Mouse (Mus musculus): ENCODE measurements around the gene Pigv. TPM values are rescaled to one million over a fixed set of nuclear protein-coding genes. Genes with fewer than 3 reads are reported as not detected.

The Pigv gene
- polyA plus RNA-seq, 1 experiment from 2014 or later: 17.6 TPM

DNA sequence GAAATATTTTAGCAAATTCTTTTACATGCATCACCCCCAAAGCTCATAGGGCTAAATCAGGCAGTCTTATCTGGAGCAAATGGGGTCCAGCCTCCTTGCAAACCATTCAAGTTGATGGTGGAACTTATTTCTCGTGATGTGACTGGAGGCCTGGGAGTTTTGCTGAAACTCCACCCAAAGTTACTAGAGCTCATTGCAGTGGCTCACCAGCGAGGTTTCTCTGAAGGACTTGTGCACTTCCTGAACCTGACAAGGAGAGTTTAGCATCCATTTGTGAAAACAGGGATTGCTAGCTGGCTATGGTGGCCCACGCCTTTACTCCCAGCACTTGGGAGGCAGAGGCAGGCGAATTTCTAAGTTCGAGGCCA, 38.4 kb downstream of the Pigv start:
- H3K27ac ChIP-seq (replicated peaks): no peak overlapping the region
- H3K4me1 ChIP-seq: peaks cover 25% of the 10 kb centered on the region
- H3K27me3 ChIP-seq: no peaks in the 10 kb centered on the region
- 74% methylated on average over 5 of the region's 5 CpGs for WGBS
- ATAC-seq (ENCODE audit: insufficient number of reproducible peaks, low FRiP score, low TSS enrichment, low read depth): no peak
- no peak overlapping the region for H3K4me2 ChIP-seq (replicated peaks)
- H3K4me3 ChIP-seq (replicated peaks): no peak overlapping the region
- no peak overlapping the region for H3K9ac ChIP-seq
- no peaks in the 10 kb centered on the region for H3K9me3 ChIP-seq (replicated peaks)
- no peaks in the 10 kb centered on the region for H3K36me3 ChIP-seq

- no peaks in the 10 kb centered on the region for H3K36me3 ChIP-seq
- H3K27me3 ChIP-seq: no peaks in the 10 kb centered on the region
- H3K4me2 ChIP-seq (replicated peaks): peak overlapping the region; percentile 75
- H3K4me1 ChIP-seq: peaks cover 25% of the 10 kb centered on the region
- no peaks in the 10 kb centered on the region for H3K9me3 ChIP-seq (replicated peaks)
- peak; percentile 86 for ATAC-seq (ENCODE audit: insufficient number of reproducible peaks, low FRiP score, low TSS enrichment, low read depth)
- H3K9ac ChIP-seq: peak overlapping the region; percentile 96
- H3K4me3 ChIP-seq (replicated peaks): peak overlapping the region; percentile 77
- H3K27ac ChIP-seq (replicated peaks): peak overlapping the region; percentile 76
- 7% methylated on average over 42 of the region's 47 CpGs for WGBS
Observed at GRCm38 (mm10) chr4:133633332-133634042, 39.0 kb downstream of the Pigv start.

DNA sequence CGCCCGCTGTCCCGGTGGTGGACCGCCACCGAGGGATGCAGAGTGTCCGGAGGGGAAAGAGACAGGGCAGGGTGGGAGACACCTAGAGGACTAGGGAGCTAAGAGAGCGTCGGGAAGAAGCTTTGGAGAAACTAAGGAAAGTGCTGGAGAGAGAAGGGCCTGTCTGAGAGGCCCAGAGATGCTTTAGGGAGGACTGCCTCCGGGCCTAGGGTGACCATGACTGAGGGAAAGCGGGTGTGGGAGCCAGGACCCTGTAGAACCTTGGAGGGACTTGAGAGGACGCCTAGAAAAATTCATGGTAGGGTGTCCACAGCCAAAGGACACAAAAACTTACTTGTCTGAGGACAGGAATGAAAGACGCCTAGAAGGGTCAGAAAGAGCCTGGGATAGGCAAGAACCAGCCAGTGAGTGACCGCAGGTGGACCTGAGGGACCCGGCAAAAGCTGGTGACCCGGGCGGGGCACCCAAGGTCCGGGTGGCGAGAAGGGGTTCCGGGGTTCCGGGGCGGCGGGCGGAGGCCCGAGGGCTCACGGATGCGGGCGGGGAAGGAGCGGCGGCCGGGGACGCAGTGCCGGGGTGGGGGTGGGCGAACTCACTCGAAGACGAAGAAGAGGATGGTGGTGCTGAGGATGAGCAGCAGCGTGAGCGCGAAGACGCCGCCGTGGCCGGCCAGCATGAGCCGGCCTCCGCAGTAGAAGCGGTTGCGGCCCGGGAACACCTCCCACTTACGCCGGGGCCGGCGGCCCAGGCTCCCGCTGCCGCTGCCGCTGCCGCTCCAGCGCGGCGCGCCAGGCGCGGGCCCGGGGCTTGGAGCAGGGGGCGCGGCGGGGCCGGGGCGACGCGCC, 39.7 kb downstream of the Pigv start:
- Histone ChIP-seq H3K27me3 (no peaks in the 10 kb centered on the region), H3K4me1 (peaks cover 25% of the 10 kb centered on the region), H3K27ac (replicated peaks) (peak overlapping the region; percentile 76), H3K4me2 (replicated peaks) (peak overlapping the region; percentile 75), H3K4me3 (replicated peaks) (peak overlapping the region; percentile 77), H3K9me3 (replicated peaks) (no peaks in the 10 kb centered on the region), H3K36me3 (no peaks in the 10 kb centered on the region), H3K9ac (peak overlapping the region; percentile 96)
- ATAC-seq (ENCODE audit: insufficient number of reproducible peaks, low FRiP score, low TSS enrichment, low read depth): peak; percentile 56
- WGBS: 3% methylated on average over 34 of the region's 69 CpGs

GRCm38 (mm10) chr4:133631769-133632411, 40.6 kb downstream of the Pigv start:
- Histone ChIP-seq H3K9ac (peak overlapping the region; percentile 96), H3K36me3 (peaks cover 2% of the 10 kb centered on the region; the same call in 1 of the 2 replicates), H3K9me3 (replicated peaks) (no peaks in the 10 kb centered on the region), H3K27me3 (no peaks in the 10 kb centered on the region), H3K4me1 (peaks cover 25% of the 10 kb centered on the region), H3K4me3 (replicated peaks) (peak overlapping the region; percentile 77), H3K4me2 (replicated peaks) (peak overlapping the region; percentile 75), H3K27ac (replicated peaks) (peak overlapping the region; percentile 76; the same call in 1 of the 2 replicates)
- no peak for ATAC-seq (ENCODE audit: insufficient number of reproducible peaks, low FRiP score, low TSS enrichment, low read depth)
- WGBS: 32% methylated on average over 9 of the region's 9 CpGs

DNA sequence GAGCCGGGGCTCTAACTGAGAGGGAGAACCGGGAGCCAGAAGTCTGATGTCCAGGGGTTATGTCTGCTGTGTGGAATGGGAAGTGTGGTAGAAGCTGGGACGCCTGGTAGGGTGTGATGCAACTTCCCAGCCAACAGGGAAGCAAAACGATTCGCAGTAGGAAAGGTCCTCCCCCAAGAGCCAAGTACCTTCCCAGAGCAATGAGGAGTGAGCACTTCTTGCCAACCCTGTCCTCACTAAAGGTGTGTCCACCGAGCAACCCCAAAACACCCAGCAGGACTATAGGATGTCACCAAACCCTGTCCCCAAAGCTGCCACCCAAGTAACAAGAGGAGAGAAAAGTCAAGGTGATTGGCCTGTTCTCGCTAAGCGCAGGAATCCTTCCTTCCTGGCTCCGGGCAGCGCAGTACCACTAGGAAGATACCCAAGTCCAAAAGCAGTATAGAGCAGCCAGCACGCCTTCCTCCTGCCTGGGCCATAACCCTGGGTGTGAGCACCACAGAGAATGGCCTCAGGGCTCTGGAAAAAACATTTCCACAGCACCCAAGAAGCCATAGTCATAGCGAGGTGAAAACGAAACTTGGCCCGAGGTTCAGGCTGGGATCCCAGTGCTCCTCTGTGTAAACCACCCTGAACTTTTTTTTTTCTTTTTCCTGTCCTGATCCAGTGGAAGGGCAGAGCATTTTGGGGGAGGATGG, 41.2 kb downstream of the Pigv start:
- Histone ChIP-seq H3K9me3 (replicated peaks) (no peaks in the 10 kb centered on the region), H3K9ac (no peak overlapping the region), H3K27me3 (no peaks in the 10 kb centered on the region), H3K36me3 (peaks cover 9% of the 10 kb centered on the region), H3K27ac (replicated peaks) (no peak overlapping the region), H3K4me2 (replicated peaks) (peak overlapping the region; percentile 75), H3K4me3 (replicated peaks) (peak overlapping the region; percentile 77), H3K4me1 (peaks cover 25% of the 10 kb centered on the region)
- no peak for ATAC-seq (ENCODE audit: insufficient number of reproducible peaks, low FRiP score, low TSS enrichment, low read depth)
- 75% methylated on average over 14 of the region's 14 CpGs for WGBS

DNA sequence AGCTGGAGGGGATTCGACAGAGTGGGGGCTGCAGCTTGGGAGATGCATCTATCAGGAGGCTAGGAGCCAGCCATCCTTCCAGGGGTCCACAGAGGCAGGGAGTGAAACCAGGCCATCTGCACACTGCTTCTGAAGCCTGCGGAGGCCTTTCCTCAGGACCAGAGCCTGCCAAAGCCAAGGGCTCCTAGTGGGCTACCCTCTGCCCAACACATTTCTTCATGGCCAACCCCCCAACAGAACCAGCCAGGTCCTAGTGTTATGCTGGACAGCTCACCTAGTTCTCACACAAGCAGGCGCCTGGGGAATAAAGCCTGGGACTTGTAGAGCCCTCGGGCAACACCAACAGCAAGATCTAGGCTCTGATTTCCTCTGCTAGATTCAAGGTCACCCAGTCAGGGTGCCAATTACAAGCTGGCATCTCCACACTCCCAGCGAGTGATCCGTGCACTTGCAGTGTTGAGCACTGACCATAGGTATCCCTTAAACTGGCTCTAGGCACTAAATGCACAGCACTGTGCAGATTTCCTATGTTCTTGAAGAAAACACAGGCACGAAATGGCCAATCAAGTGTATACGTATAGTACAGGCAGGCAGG, 42.0 kb downstream of the Pigv start:
- H3K9me3 ChIP-seq (replicated peaks): no peaks in the 10 kb centered on the region
- H3K36me3 ChIP-seq: peaks cover 17% of the 10 kb centered on the region
- H3K4me2 ChIP-seq (replicated peaks): no peak overlapping the region
- H3K27me3 ChIP-seq: no peaks in the 10 kb centered on the region
- H3K9ac ChIP-seq: no peak overlapping the region
- H3K4me3 ChIP-seq (replicated peaks): no peak overlapping the region
- H3K27ac ChIP-seq (replicated peaks): no peak overlapping the region
- H3K4me1 ChIP-seq: peaks cover 25% of the 10 kb centered on the region
- ATAC-seq (ENCODE audit: insufficient number of reproducible peaks, low FRiP score, low TSS enrichment, low read depth): no peak
- 85% methylated on average over 8 of the region's 8 CpGs for WGBS

DNA sequence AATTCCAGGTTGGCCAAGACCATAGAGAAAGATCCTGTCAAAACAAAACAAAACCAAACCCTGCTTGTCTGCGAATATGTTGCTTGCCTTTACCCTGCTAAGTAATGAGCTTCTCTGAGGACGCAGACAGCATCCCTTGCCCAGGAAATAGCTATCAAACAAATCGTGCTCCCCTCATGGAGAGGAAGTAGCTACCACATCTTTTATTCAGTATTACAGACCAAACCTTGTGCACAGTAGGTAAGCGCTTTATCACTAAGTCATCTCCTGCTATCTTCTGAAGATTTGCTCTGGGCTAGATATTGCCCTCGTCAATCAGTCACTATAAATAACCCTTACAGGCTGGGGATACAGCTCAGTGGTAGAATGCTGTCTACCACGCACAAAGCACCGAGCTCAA, 43.3 kb downstream of the Pigv start:
- H3K36me3 ChIP-seq: peaks cover 27% of the 10 kb centered on the region
- H3K4me3 ChIP-seq (replicated peaks): no peak overlapping the region
- no peak overlapping the region for H3K9ac ChIP-seq
- peaks cover 25% of the 10 kb centered on the region for H3K4me1 ChIP-seq
- WGBS: 84% methylated on average over 7 of the region's 7 CpGs
- no peak for ATAC-seq (ENCODE audit: insufficient number of reproducible peaks, low FRiP score, low TSS enrichment, low read depth)
- no peak overlapping the region for H3K27ac ChIP-seq (replicated peaks)
- no peak overlapping the region for H3K4me2 ChIP-seq (replicated peaks)
- H3K9me3 ChIP-seq (replicated peaks): no peaks in the 10 kb centered on the region
- no peaks in the 10 kb centered on the region for H3K27me3 ChIP-seq

DNA sequence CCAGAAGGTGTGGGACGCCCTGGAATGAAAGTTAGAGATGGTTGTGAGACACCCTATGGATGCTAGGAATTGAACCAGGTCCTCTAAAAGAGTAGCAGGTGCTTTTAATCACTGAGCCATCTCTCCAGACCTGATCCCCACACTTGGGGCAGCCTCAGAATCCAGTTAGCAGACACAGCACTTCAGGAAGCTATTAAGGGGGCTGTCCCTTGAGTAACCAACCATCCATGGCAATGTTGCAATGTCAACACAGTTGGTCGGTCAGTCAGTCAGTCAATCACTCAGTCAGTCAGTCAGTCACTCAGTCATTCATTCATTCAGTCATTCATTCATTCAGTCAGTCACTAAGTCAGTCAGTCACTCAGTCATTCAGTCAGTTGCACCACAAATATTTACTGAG, 43.9 kb downstream of the Pigv start:
- no peak for ATAC-seq (ENCODE audit: insufficient number of reproducible peaks, low FRiP score, low TSS enrichment, low read depth)
- Histone ChIP-seq H3K27ac (replicated peaks) (no peak overlapping the region), H3K27me3 (no peaks in the 10 kb centered on the region), H3K4me3 (replicated peaks) (no peak overlapping the region), H3K9ac (no peak overlapping the region), H3K4me1 (peaks cover 22% of the 10 kb centered on the region), H3K9me3 (replicated peaks) (no peaks in the 10 kb centered on the region), H3K36me3 (peaks cover 33% of the 10 kb centered on the region), H3K4me2 (replicated peaks) (no peak overlapping the region)
- 65% methylated on average over 2 of the region's 2 CpGs for WGBS

GRCm38 (mm10) chr4:133627039-133627438, 45.4 kb downstream of the Pigv start:
- 88% methylated on average over 14 of the region's 14 CpGs for WGBS
- Histone ChIP-seq H3K4me3 (replicated peaks) (no peak overlapping the region), H3K36me3 (peaks cover 34% of the 10 kb centered on the region), H3K9ac (no peak overlapping the region), H3K9me3 (replicated peaks) (no peaks in the 10 kb centered on the region), H3K27ac (replicated peaks) (no peak overlapping the region), H3K4me1 (peaks cover 14% of the 10 kb centered on the region), H3K27me3 (no peaks in the 10 kb centered on the region), H3K4me2 (replicated peaks) (no peak overlapping the region)
- no peak for ATAC-seq (ENCODE audit: insufficient number of reproducible peaks, low FRiP score, low TSS enrichment, low read depth)

GRCm38 (mm10) chr4:133626621-133627020, 45.8 kb downstream of the Pigv start:
- Histone ChIP-seq H3K4me3 (replicated peaks) (no peak overlapping the region), H3K36me3 (peaks cover 37% of the 10 kb centered on the region), H3K27ac (replicated peaks) (no peak overlapping the region), H3K4me1 (peaks cover 10% of the 10 kb centered on the region), H3K9me3 (replicated peaks) (no peaks in the 10 kb centered on the region), H3K4me2 (replicated peaks) (no peak overlapping the region), H3K27me3 (no peaks in the 10 kb centered on the region), H3K9ac (no peak overlapping the region)
- 88% methylated on average over 9 of the region's 9 CpGs for WGBS
- ATAC-seq (ENCODE audit: insufficient number of reproducible peaks, low FRiP score, low TSS enrichment, low read depth): no peak
